Mouse (Mus musculus) urinary bladder, postnatal 10 days (tissue): ENCODE data around the gene Tmem116.

Source experiments
- DNase-seq: peaks from one replicate; pipeline ENCODE4 v3.0.0; 2022; ENCODE audit warnings: low spot score

Tmem116 gene

GRCm38 (mm10) chr5:121540066-121540465 is 88.4 kb downstream of the Tmem116 start:
- no peak for DNase-seq

DNA sequence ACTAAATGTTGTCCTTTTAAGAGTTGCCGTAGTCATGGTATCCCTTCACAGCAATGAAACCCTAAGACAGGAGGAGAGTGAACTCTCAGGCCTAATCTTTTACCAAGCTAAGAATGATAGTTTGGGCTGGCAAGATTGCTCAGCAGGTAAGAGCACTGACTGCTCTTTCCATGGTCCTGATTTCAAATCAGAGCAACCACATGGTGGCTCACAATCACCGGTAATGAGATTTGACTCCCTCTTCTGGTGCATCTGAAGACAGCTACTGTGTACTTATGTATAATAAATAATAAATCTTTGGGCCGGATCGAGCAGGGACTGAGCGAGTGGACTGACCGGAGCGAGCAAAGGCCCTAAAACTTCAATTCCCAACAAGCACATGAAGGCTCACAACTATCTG is 89.5 kb downstream of the Tmem116 start:
- no peak for DNase-seq

- DNase-seq: no peak
Observed at GRCm38 (mm10) chr5:121543370-121543769, 91.7 kb downstream of the Tmem116 start.

GRCm38 (mm10) chr5:121544910-121545792 is 93.5 kb downstream of the Tmem116 start, which contains the start of the genes Adam1a and Gm42878:
Adam1a (minus strand) TSS chr5:121545482.
Gm42878 (minus strand) TSS chr5:121545482.
- no peak for DNase-seq

DNA sequence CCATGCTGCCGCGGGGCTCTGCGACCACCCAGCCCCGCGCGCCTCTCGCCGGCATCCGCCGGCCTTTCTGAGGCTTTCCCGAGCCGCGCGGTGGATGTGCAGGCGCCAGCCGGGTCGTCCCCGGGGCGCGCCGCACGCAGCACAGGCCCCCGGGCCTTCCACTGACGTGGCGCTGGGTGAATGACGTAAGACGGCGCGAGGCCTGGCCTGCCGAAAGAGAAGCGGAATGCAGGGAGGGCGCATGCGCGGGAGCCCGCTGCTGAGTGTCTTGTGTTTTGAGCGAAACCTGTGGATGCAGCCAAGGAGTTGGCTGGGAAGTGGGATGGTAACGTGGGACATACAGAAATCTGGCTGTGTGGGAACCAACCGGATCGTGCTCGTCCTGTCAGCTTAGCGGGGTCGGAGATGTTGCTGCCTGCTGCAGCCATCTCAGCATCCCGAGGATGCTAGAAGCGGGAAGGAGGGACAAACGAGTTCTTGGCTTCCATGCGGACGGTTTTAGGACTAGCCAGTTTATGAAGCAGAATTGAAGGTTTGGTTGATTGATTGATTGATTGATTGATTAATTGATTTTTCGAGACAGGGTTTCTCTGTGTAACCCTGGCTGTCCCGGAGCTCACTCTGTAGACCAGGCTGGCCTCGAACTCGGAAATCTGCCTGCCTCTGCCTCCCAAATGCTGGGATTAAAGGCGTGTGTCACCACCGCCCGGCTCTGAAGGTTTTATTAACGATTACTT is 94.3 kb downstream of the Tmem116 start, which contains the start of gene Mapkapk5:
TSS of gene Mapkapk5 (minus strand) at position 113 of the 737 bp plus-strand sequence.
- peak; percentile 94 for DNase-seq

DNA sequence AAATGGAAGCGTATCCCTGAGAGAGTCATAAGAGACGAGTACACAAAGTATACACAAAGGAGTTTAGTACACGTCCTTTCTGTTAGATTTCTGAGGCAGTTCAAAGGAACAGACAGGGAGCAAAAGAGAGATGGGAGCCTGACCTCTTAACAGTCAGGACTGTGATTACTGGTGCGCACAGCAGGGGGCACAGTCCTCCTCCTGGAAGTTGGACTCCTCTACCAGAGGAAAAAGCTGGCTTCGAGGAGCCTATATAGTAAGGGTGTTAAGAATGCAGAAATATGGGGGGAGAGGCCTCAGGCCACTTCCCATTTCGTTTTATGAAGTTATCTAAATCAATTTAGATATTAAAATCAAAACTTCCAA is 94.8 kb downstream of the Tmem116 start:
- DNase-seq: no peak

DNA sequence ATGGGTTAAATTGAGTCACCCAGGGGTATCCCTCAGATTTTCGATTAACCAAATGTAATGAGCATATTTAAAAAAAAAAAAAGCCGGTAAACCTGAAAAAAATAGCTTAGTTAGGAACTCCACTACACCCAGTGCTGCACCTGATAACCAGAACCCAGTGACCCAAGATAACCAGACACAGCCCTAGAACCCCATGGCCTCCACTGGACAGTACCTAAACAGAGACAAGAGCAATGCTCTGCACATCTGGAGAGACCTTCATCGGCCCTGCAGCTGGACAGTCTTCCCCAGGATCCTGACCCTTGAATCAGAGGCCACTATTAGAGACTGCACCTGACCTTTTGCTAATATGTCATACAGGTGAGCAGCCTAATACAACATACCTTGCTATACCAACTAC is 95.4 kb downstream of the Tmem116 start:
- DNase-seq: no peak

GRCm38 (mm10) chr5:121549196-121549595 is 97.5 kb downstream of the Tmem116 start:
- no peak for DNase-seq

- DNase-seq: no peak
Observed at GRCm38 (mm10) chr5:121562436-121562835, 110.7 kb downstream of the Tmem116 start.

- DNase-seq: peak; percentile 61
Observed at GRCm38 (mm10) chr5:121564468-121564895, 112.8 kb downstream of the Tmem116 start.

- no peak for DNase-seq
Observed at GRCm38 (mm10) chr5:121566035-121566681, 114.5 kb downstream of the Tmem116 start.

DNA sequence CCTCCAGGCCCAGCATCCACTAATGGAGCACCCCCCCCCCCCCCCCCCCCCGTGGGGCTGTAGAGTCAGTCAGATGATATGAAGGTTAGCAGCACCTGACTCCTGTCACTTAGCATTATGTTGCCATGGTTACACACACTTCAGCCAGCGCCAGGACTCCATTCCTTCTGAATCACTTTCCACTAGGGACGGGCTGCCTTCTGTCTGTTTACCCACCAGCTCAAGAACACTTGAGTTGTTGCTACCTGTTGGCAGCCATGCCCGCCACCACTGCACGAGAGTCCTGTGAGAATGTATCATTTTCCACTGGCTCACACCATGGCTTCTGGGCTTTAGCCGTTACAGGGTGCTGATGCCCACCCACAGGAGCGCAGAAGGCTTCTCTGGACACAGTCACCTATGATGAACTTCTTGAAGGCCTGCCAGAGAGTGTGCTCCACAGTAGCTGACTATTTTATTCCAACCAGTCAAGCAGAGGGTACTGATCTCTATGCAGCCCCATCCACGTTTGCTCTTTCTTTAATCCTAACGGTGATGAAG is 118.3 kb downstream of the Tmem116 start:
- no peak for DNase-seq

- DNase-seq: no peak
Observed at GRCm38 (mm10) chr5:121570787-121571186, 119.1 kb downstream of the Tmem116 start.
